Mouse (Mus musculus) embryo, embryonic 10 days (tissue): ENCODE data around the gene Blm.

Source experiments
- DNase-seq: peaks from one replicate; pipeline ENCODE4 v3.0.0-alpha.2; 2015; ENCODE audit warnings: low spot score

Gene Blm

DNA sequence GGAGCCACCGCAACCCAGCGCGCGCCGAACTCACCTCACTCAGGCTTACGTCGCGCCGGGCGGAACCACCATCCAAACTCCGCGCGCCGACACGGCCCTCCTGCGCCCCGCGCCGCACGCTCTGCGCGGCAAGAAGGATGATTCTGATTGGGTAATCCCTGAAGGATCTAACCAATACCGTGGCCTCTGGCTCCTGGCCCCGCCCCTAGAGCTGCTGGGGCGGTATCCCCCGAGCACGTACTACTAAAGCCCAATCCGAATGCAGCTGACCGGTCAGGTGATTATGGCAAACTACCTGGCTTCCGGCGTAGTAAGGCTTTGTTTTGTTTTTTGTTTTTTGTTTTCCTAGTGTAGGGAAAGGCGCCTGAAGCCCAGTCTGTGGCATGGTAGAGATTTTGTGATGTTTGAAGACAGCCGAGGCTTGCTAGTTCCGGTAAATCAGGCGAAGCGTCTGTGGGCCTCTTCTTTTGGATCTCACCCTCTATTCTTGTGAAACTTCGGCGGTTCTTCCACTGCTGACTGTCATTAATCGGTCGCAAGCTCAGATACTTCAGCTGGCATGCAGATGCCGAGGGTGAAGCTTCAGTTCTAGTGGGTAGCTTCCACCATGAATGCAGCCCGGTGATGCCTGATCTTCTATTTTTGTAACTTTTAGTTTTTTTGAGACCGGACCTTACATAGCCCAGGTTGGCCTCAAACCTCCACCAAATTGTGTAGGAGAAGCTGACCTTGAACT, at the start of gene Blm:
Gene Blm (minus strand): TSS at position 111 of the 736 bp plus-strand sequence.
- peak; percentile 98 for DNase-seq

DNA sequence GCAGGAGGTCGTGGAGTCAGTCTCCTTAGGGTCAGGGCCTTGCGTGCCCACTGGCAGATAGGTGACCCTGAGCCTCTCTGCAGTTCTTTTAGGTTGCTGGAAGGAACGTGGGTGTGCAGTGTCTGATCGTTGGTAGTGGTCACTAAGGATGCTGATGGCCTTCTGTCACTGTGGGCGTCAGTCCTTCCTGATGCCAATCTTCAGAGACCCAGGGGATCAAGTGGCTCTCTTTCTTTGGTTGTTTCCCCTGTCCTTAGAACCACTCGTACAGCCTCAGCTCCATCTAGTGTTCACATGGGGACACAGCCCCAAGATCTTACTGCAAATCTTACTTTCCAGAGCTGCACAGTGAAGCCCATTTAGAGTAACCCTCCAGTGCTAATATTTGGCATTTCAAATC, 49.1 kb upstream of the Blm start:
- peak; percentile 81 for DNase-seq

DNA sequence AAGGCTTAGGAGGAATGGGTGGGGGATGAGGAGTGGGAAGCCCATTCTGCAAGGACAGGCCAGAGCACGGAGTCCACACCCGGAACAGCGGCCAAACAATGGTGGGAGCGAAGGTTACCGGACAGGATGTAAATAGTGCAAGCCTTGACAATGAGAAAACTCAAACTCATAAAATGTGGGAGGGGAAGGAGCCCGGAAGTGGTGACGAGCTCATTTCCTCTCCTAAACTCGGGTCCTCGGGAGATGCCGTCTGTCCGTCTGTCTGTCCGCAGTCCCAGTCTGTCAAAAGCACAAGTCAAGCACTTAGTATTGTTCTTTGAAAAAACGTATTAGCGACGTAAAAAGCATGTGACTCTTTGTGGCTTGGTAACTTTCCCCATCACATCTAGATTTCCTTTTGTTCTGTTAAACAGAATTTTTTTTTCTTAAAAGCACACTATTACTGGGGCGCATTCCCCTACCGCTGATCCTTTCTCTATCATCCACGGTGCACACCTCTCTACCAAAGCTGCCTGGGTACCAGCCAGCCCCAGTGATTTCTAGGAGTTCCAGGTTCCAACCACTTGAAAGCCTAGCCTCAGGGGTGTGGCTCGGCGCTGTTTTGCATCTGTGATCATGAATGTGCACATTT, 48.0 kb upstream of the Blm start:
- peak; percentile 34 for DNase-seq

DNA sequence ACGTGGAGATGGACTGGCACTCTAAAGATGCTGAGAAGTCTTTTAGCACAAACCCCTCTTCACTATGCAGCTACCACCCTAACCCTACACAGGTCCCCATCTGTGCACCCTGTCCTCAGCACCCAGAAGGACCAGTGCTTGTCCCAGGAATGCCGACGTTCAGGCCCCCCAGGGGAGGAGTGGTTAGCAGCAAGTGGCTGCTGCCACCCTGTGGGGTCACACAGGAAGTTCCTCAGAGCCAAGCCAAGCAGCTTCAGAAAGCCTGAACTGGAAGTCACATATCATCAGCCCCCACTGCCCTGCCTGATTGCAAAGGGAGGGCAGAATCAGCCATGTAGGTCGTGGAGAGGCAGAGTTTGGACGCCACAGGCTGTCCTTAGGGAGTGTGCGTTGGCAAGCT, 45.4 kb upstream of the Blm start:
- peak; percentile 24 for DNase-seq

DNA sequence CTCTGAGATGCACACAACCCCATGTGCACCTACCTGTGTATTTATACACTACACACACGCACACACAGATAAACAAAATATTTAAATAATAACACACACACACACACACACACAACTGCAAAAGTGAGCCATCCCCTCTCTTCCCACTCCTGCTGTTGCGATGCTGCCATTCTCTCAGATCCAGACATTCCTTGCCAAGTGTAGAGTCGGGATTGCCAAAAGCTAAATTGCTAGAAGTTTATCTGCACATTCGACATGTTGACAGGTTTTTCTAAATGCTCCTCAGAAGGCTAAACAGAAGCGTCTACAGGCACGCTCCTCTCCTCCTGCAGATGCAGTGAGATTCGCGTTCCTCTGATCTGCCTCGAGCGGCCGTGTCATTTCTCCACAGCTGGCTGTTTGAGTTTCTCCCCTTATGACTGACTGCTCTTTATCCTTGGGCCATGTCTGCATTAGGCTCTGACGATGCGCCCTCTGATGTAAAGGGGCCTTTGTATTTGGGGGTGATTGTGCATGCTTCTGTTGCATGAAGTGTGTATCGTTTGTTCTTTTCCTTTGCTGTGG, 42.6 kb upstream of the Blm start:
- DNase-seq = no peak

DNA sequence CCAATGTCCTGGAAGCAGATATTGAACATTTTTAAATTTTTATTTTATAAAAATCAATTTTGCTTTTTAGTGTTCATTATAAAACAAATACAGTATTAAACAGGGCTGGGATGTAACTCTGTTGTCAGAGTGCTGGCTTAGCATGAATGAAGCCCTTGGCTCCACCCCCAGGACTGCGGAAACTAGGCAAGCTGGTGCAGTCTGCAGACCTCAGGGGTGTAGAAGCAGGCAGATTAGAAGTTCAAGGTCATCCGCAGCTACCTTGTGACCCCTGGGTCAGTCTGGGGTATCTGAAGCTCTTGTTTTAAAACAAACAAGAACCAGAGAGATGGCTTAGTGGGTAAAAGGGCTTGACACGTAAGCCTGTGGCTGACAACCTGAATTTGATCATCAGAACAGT, 41.7 kb upstream of the Blm start:
- no peak for DNase-seq

DNA sequence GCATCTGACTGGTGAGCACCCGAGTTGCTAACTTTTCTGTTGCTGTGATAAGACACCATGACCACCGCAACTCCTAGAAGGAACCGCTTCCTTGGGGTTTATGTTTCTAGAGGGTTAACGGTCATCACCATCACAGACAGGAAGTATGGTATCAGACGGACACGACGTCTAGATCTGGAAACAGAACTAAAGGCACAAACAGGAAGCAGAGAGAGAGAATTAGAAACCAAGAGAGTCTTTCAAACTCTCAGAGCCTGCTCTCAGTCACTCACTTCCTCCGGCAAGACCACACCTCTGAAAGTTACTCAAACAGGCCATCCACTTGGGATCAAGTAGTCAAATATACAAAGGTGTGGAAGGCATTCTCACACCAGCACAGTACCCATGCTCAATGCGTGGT, 40.8 kb upstream of the Blm start:
- DNase-seq = no peak

DNA sequence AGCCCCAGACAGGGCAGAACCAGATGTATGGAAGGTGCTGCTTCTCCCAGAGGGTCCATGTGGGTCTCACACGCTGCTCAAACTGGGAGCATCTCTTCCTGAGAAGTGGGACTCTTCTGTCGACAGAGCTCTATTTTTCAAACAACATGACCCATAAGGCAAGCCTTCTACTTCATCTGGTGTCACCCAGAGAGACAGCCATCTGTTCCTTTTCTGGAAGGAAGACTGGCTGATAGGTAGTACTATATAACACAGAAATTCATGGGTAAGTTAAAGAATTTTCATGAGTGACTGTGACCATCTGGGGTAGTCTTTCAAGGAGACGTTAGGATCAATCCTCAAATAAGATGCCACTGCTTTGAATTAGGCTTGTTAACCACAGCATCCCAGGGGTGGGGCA, 38.2 kb upstream of the Blm start:
- DNase-seq = no peak

DNA sequence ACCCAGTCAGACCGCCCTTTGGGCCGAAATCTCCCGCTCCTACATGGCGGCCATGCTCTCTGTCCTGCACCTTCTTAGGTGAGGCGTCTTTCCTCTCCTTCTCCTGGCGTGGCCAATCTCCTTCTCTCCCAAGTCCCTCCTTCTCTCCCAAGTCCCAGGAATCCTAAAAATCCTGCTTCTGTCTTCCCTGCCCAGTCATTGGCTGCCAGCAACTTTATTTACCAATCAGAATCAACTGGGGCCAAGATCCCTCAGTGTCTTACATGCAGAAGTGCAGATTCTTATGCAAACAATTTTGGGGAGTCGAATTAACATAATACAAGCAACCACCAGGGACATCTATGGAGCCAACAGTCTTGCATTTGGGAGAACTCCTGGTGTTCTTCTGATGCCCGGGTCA, 33.1 kb upstream of the Blm start:
- DNase-seq = no peak

DNA sequence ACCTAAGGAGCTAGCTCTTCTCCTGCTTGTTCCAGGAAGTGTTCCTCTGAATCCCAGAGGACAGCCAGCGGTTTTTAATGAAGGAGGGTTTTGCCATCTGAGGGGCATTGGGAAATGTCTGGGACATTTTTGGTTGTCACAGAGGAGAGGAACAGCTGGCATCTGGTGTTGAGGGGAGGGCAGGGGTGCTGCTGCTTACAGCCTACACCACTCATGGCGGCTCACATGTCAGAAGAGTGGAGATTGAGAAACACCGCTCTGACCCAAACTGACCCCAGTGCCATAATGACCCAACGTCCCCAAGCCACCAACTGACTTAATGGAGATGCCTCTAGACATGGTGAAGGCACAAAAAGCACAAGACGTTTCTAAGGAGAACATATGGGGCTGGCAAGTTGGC, 27.0 kb upstream of the Blm start:
- no peak for DNase-seq

DNA sequence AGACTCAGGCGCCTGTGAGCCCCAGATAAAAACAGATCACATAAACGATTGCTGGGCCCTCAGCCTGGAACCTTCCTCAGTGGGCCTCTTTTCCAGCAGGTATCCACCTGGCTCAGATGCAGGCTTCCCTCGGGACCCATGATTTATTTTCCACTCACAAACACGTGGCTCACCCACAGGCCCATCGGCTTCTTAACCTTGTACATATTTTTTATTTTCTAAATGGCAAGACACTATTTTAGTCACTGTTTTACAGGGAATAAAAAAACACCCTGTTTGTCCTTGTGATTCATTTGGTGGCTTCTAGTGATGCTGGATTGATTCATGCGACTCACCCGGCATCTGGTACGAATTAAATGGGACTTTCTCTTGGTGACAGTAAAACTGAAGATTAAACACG, 26.4 kb upstream of the Blm start:
- DNase-seq = no peak

DNA sequence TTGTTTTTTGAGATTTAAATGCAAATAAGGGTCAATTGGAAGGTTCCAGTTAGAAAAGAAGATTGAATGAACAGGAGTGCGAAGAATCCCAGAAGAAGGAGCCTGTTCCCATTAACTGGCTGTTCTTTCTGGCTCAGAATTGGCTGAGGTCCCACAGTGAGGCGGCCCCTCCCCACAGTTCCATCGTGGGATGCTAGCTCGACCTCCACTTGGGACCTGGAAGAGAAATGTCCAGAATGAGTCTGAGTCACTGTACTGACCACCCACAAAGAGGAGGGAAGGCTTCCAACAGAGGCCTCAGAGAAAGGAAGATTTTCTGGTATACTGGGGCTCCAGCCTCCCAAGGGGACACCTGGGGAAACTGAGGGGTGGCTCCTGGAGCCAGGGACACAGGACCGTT, 23.7 kb upstream of the Blm start:
- DNase-seq = no peak

DNA sequence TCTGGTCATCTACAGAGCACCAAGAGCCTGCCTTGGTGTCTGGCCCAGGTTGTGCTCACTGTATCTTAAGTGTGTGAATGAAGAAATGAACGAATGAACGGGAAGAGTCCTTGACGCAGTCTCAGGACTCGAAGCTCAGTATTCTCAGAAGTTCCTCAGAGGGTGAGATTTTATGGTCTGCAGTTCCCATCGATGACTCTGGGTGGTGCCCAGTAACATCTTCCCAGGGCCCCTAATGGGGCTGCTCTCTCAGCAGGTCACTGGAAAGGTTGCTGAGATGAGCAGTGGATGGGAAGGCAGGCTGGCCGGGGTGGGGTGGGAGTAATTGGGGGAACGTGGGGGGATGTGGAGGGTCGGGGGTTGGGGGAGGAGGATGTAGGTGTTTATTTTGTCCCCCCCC, 23.2 kb upstream of the Blm start:
- no peak for DNase-seq

DNA sequence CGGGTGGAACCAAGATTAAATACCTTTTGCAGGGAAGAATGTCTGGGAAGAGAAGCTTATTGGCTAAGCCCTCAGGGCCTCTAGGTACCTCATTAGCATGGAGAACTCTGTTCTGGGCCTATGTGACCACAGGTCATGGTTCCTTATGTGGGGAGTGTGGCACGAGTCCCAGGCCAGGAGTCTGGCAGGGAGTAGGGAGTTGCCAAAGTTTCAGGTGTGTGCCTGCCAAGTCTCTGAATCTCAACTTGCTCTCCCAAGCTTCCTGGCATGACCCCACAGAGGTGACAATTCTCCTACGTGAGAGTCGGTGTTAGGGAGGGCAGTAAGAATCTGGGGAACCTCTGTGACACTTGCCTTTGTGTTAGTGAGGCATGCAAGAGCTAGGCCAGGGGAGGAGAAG, 22.2 kb upstream of the Blm start:
- DNase-seq = no peak

DNA sequence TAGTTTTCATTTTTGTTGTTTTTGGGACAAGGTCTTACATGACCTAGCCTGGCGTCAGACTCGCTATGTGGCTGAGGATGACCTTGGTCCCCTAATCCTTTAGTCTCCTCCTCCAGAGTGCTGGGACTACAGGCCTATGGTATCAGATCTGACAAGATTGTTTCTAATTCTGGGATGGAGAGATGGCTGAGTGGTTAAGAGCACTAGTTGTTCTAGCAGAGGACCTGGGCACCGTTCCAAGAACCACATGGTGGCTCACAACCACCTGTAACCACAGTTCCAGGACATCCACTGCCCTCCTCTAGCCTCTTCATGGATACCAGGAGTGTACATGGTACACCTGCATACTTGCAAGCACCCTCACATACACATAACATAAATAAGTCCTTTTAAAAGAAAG, 21.2 kb upstream of the Blm start:
- no peak for DNase-seq

DNA sequence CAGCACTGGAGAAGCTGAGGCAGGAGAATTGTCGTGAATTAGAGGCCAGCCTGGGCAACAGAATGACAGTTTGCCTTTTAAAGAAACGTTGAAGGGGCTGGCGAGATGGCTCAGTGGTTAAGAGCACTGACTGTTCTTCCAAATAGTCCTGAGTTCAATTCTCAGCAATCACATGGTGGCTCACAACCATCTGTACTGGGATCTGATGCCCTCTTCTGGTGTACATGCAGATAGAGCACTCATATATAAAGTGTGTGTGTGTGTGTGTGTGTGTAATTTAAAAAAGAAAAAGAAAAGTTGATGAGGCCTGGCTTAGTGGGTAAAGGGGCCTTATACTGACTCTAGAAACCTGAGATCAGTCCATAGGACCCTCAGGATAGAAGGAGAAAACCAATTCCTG, 20.2 kb upstream of the Blm start:
- DNase-seq = no peak

DNA sequence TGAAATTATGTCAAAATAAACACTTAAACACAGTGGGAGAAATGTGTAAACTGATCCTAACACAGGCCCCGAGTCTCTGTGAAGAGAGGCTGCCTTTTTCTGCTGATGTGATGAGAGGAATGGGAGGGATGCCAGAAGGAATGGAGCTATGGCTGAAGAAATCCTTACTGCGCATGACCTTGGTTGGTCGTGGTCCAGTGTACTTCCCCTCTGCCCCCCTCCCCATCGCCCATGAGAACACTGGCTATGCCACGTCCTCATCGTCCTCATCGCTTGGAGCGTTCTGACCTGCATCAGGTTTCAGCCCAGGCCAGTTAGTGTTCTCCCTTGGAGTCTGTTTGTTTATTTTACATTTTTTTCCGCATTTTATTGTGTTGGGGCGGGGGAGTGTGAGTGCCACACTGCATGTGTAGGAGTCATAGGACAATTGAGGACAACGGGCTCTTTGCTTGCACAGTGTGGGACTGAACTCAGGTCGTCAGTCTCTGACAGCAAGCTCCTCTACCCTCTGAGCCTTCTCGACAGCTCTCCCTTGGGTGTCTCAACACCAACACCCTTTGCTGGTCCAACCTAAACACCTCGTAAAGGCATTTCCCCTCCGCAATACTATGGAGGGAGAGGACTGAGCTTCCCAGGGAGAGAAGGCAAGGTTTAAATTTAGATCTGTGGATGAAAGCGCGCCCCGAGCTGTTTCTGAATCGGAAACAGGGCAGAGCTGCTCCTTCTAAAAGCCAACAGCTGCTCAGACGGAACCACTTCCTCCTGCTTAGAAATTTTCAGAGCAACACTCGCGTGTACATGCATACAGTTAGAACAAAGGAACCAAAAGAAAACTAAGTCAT, 19.5 kb upstream of the Blm start:
- DNase-seq = no peak

DNA sequence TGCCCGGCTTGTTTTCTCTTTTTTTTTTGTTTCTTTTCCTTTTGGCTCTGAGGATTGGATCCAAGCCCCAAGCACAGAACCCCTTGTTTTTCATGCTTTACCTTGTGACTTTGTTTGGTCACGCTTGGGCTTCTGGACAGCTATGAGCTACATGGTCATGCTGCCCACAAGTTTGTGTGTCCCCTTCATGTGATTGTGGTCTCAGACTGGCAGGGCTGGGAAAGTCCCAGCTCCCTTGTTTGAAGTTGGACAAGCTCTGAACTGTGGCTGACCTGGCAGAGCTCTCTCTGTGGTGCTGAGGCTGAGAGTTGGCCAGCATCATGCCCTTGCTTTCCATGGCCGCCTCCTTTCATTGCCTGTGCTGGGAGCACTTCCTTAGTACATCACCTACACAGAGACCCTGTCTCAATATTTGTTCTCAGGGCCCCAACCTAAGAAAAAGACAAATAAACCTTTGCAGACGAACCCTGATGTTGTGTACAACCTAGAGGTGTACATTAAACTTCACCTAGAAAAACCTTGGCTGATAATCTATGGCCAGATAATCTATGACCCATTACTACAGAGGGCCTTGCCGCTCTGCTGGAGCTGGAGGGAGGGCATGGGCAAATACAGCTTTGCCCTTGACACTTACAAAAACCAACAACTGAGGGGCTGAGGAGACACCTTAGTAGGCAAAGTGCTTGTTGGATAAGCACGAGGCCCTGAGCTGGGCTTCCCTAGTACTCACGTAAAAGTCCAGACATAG, 13.8 kb upstream of the Blm start:
- DNase-seq = no peak

DNA sequence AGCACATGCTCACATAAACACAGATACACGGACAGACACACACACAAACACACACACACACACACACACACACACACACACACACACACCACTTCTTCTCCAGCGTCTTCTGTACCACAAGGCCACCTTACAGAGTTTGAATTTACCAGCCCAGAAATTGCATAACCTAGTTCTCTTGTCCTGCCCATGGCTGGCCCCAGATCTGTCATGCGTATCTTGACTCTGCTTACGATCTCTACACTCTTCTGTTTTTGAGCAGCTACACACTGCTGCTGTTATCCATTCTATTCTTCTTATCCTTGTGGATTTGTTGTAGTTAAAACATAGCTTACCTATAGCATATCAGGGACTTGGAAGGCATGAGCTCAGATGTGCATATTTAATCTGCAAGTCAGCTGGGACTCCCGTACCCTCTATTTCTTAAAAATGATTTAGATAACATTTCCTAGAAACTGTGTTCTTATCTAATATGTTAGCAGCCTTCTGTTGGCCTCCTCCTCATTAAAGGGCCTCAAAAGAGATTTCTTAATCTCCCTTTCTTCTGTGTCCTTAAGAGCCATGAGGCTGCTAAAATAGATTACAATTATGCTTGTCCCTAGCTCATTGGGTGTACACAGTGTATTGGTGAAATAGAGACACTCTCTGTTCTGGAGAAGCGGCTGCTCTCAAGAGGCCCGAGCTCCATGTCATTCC, 7.4 kb upstream of the Blm start:
- DNase-seq = no peak

DNA sequence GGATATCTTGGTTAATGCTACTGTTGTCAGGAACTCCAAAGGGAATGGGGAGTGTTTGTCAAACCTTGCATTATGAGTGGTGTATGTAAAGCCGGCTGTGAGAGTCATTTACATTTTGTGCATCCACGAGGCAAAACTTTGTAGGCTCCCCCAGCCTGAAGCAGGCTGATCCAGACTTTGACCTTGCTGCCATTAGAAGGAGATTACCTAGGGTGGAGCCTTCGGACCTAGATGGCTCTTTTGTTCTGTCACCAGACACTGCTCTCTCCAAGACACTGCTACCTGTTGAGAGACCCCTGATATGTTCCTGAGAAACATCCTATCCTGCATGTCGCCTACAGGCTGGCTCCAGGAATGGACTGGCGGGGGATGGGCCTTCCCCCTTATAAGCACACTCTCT, 4.7 kb upstream of the Blm start:
- no peak for DNase-seq

DNA sequence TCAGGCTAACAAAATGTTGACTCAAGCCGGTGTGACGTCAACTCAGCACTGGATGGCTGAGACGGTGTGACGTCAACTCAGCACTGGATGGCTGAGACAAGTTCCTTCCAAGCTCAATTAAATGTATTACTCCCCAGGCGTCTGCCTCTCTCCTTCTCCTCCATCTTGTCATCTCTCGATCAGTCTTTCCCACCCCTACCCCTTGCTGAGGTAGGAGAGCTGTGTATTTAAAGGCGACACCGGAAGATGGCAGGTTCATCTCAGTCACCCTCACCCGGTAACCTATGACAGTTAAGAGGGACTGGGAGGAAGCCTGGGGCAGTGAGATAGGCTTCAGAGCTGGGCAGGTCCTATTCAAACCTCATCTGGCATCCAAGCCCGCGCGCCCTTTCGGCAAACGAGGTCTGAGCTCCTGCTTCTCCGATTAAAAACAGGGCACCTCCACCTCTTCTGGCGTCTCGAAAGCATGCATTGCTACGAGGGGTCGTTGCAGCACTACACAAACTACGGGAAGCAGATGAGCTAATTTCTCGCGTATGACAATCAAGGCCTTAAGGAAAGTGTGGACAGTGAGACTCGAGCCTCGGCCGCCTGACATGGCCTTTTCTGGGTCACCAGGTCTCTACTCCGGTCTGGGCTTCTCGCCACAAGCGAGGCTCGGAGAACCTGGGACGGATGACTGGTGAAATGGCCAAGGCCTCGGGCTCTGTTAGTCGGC, 469 bp downstream of the Blm start:
- peak; percentile 79 for DNase-seq
